8 mouse cellular contexts compared by ENCODE assay signal in genomic region chr2:69802911-69803312, GRCm38 (mm10). TPM values are rescaled to one million over a fixed set of nuclear protein-coding genes. Genes with fewer than 3 reads are reported as not detected.
DNase-seq lines count a peak whose midpoint lies in the region; ATAC-seq and TF ChIP-seq lines count a peak whose summit lies in the region.

No protein-coding gene starts in this region.

- TF ChIP-seq POLR2A in lung, adult 2 months (IDR thresholded peaks at IDR 0.05; ENCODE audit: borderline replicate concordance, extremely low read depth, low read depth, low read length) = no peak

- no peaks in the 10 kb centered on the region for H3K27me3 ChIP-seq in G1E (ENCODE audit: insufficient read depth, low read length)

- peak; percentile 90 to 91 for DNase-seq in B cell, adult 2 months
- DNase-seq in G1E (ENCODE audit: low spot score) = peak; percentile 81
- peak; percentile 51 to 62 for DNase-seq in cerebellum, adult 18-20 months
- peak; percentile 71 for DNase-seq in gastrocnemius, postnatal 14 days
- peak; percentile 49 for DNase-seq in kidney, adult 11 months
- DNase-seq in lung, adult 2 months = peak; percentile 77
- peak; percentile 64 for DNase-seq in retina, postnatal 1 day
- peak; percentile 64 to 65 for DNase-seq in urinary bladder, postnatal 4 days (ENCODE audit: low spot score in 2 of 2)

- H3K36me3 ChIP-seq in G1E (replicated peaks) = peaks cover 1% of the 10 kb centered on the region

- peak; percentile 91 for ATAC-seq in G1E (ENCODE audit: extremely low read depth, insufficient number of reproducible peaks, low FRiP score, poor library complexity, severe bottlenecking)

- intact Hi-C loops in gastrocnemius, postnatal 14 days (cut with DNase I; ENCODE audit: low total_unique reads) = no loop called here

- WGBS in lung, adult 2 months = 59% methylated on average over 5 of the region's 5 CpGs

- TF ChIP-seq CTCF in G1E (IDR thresholded peaks at IDR 0.05; ENCODE audit: low read depth, low read length) = peak; percentile 97
- peak; percentile 75 for TF ChIP-seq CTCF in lung, adult 2 months (IDR thresholded peaks at IDR 0.05; ENCODE audit: insufficient read depth, low read length)

- H3K9me3 ChIP-seq in G1E (replicated peaks) = peaks cover 2% of the 10 kb centered on the region; the same call in 1 of the 2 replicates

- H3K4me3 ChIP-seq in G1E (ENCODE audit: low read depth, low read length) = peak overlapping the region; percentile 71
- H3K4me3 ChIP-seq in lung, adult 2 months (replicated peaks; ENCODE audit: extremely low read depth, low read depth, low read length) = peak overlapping the region; percentile 54

- peaks cover 29% of the 10 kb centered on the region for H3K4me1 ChIP-seq in G1E (ENCODE audit: insufficient read depth, low read depth, low read length)
- no peaks in the 10 kb centered on the region for H3K4me1 ChIP-seq in lung, adult 2 months (ENCODE audit: control insufficient read depth, insufficient read depth, low read length)

RNA-seq across cellular contexts. Expression of gene Phospho2, which starts 13.5 kb away (rescaled TPM):
- total RNA-seq in G1E (2014; fragmentation: Nextera tagmentation) = 30.6 and 35.5 TPM in 2 replicates
- total RNA-seq in G1E (2017) = 32.1 and 34.6 TPM in 2 replicates
- polyA plus RNA-seq in G1E (2012) = 35.3 and 39.7 TPM in 2 replicates
- total RNA-seq in gastrocnemius, postnatal 14 days (2021) = 10 to 100 TPM in 1 of 2 experiments, 1 to 10 TPM in 1; 9.2 to 10.5 TPM
- 42.1 and 57.2 TPM in 2 replicates for polyA plus RNA-seq in lung, adult 2 months (2012; rRNA removed)

RNA-seq across cellular contexts. Expression of gene Ccdc173, which starts 13.5 kb away (rescaled TPM):
- total RNA-seq in G1E (2014; fragmentation: Nextera tagmentation) (6.4 and 7.7 TPM in 2 replicates), G1E (2017) (3.0 and 6.1 TPM in 2 replicates)
- polyA plus RNA-seq in G1E (2012) = 0.25 and 0.35 TPM in 2 replicates
- under 1 TPM; 0.29 to 0.40 TPM for total RNA-seq in gastrocnemius, postnatal 14 days (2021)
- 0.37 and 0.54 TPM in 2 replicates for polyA plus RNA-seq in lung, adult 2 months (2012; rRNA removed)

RNA-seq across cellular contexts. Expression of gene Klhl23, which starts 18.8 kb away (rescaled TPM):
- total RNA-seq in G1E (2014; fragmentation: Nextera tagmentation) = 54.3 and 59.1 TPM in 2 replicates
- 68.9 and 88.2 TPM in 2 replicates for total RNA-seq in G1E (2017)
- polyA plus RNA-seq in G1E (2012) = 4.9 and 6.8 TPM in 2 replicates
- 10 to 100 TPM; 16.4 to 18.4 TPM for total RNA-seq in gastrocnemius, postnatal 14 days (2021)
- polyA plus RNA-seq in lung, adult 2 months (2012; rRNA removed) = 3.0 and 5.8 TPM in 2 replicates

RNA-seq across cellular contexts. Expression of gene Ssb, which starts 58.5 kb away (rescaled TPM):
- 427 and 594 TPM in 2 replicates for total RNA-seq in G1E (2014; fragmentation: Nextera tagmentation)
- total RNA-seq in G1E (2017) = 492 and 574 TPM in 2 replicates
- polyA plus RNA-seq in G1E (2012) = 29.4 and 41.7 TPM in 2 replicates
- 10 to 100 TPM; 67.5 to 78.6 TPM for total RNA-seq in gastrocnemius, postnatal 14 days (2021)
- 1.7 and 4.2 TPM in 2 replicates for polyA plus RNA-seq in lung, adult 2 months (2012; rRNA removed)

Comparison
In these comparisons a context has a peak if more than half of its experiments do, and no peak if none do; other contexts are left out.
1. Peak in every context shown above with its lines: DNase-seq, ATAC-seq and H3K4me3 ChIP-seq.